Mouse (Mus musculus): ENCODE results near the gene Cmc1. TPM values are rescaled to one million over a fixed set of nuclear protein-coding genes. Genes with fewer than 3 reads are reported as not detected.

Gene Cmc1
- total RNA-seq (2023), result 17.6 TPM

GRCm38 (mm10) chr9:118149407-118150402, at the start of gene Cmc1:
Gene Cmc1 (minus strand): TSS chr9:118150177.

GRCm38 (mm10) chr9:118040218-118041021, 109.6 kb downstream of the Cmc1 start, which contains the start of gene Azi2:
Gene Azi2 (plus strand): TSS chr9:118040499.

Other genes with a start within 250 kb of the Cmc1 start
- 186 TPM for gene Azi2, start 109.7 kb downstream of the Cmc1 start, total RNA-seq (2023)